Mouse (Mus musculus) fibroblast of lung, adult 2 months (primary cell): Measurements from ENCODE around the gene Wnt1.
A peak's percentile ranks its signal among the peaks of the same experiment; 100 is the strongest.
"Not testable (repeated sequence)": the region's sequence is repeated elsewhere in the genome, so short reads cannot be mapped to it uniquely, and the experiment has no call there.

Experiments
- DNase-seq: peaks from one replicate; pipeline ENCODE4 v3.0.0-alpha.2; 2011; ENCODE audit warnings: low read depth

The Wnt1 gene

GRCm38 (mm10) chr15:98789661-98790535, at the start of gene Wnt1:
Gene Wnt1 (plus strand): TSS chr15:98789857.
- DNase-seq: no peak

- no peak for DNase-seq
Observed at GRCm38 (mm10) chr15:98740219-98740618, 49.4 kb upstream of the Wnt1 start.

GRCm38 (mm10) chr15:98742766-98743428, 46.8 kb upstream of the Wnt1 start:
- DNase-seq: no peak

- DNase-seq: not testable (repeated sequence)
Observed at GRCm38 (mm10) chr15:98743863-98744262, 45.8 kb upstream of the Wnt1 start.

GRCm38 (mm10) chr15:98746344-98746965, 43.2 kb upstream of the Wnt1 start:
- peak; percentile 51 for DNase-seq

GRCm38 (mm10) chr15:98747296-98747695, 42.4 kb upstream of the Wnt1 start:
- DNase-seq: no peak

GRCm38 (mm10) chr15:98749093-98749492, 40.6 kb upstream of the Wnt1 start:
- DNase-seq: no peak

GRCm38 (mm10) chr15:98753021-98753423, 36.6 kb upstream of the Wnt1 start:
- DNase-seq: no peak

GRCm38 (mm10) chr15:98754125-98754524, 35.5 kb upstream of the Wnt1 start:
- DNase-seq: no peak

GRCm38 (mm10) chr15:98762201-98762621, 27.4 kb upstream of the Wnt1 start:
- DNase-seq: no peak

- peak; percentile 83 for DNase-seq
Observed at GRCm38 (mm10) chr15:98762670-98763529, 26.8 kb upstream of the Wnt1 start, which contains the start of gene Arf3. Gene Arf3 (minus strand): TSS chr15:98763214.

- no peak for DNase-seq
Observed at GRCm38 (mm10) chr15:98765929-98766328, 23.7 kb upstream of the Wnt1 start.

- DNase-seq: no peak
Observed at GRCm38 (mm10) chr15:98768259-98768658, 21.4 kb upstream of the Wnt1 start.

GRCm38 (mm10) chr15:98771813-98772425, 17.7 kb upstream of the Wnt1 start:
- no peak for DNase-seq

- no peak for DNase-seq
Observed at GRCm38 (mm10) chr15:98772511-98773211, 17.0 kb upstream of the Wnt1 start.

GRCm38 (mm10) chr15:98774096-98774495, 15.6 kb upstream of the Wnt1 start:
- DNase-seq: no peak

- no peak for DNase-seq
Observed at GRCm38 (mm10) chr15:98775533-98775932, 14.1 kb upstream of the Wnt1 start.

- no peak for DNase-seq
Observed at GRCm38 (mm10) chr15:98776280-98777004, 13.2 kb upstream of the Wnt1 start.

GRCm38 (mm10) chr15:98777005-98777616, 12.5 kb upstream of the Wnt1 start:
- DNase-seq: no peak

GRCm38 (mm10) chr15:98777762-98778161, 11.9 kb upstream of the Wnt1 start, which contains the start of gene Wnt10b:
Gene Wnt10b (minus strand): TSS chr15:98778150.
- DNase-seq: no peak
